Mouse (Mus musculus) T-helper 1 cell (primary cell): Measurements from ENCODE around the gene Acsl4.

Experiments
- in situ Hi-C: fragments of 300-600 bp; cut with MboI, MseI; formaldehyde crosslinking; loops from one replicate; pipeline ENCODE4 v1.15.1; 2025; ENCODE audit warnings: high pct_unique_total_duplicates

Acsl4 gene

DNA sequence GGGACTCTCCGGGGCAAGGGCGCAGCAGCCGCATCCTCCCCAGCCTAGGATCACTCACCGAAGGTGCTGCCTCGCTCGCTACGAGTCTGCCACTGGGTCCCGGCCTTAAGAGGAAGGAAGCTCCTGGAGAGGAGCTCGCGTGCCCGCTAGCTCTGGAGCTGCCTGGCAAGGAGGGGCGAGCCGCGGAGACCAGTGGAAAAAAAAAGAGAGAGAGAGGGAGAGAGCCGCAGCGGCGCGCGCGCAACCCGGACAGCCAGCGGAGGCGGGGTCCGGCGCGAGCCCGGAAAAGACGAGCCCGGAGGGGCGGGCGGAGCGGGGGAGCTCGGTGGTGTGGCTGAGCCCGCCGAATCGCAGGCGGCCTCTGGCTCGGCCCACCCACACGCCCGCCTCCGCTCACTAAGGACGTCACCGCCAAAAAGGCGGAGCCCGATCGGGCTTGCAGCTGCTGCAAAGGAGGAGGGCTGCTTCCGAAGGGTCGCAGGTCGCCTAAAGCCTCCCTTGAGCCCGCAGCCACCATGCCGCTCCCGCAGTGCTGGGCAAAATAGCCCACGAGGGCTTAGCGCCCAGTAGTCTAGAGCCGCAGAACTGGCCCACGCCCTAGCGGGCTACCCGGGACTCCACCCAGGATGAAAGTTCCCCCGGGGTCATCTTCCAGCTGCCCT is at the start of gene Acsl4:
Acsl4 (minus strand) TSS at position 289 of the 662 bp plus-strand sequence.
- in situ Hi-C loops = no loop called here

DNA sequence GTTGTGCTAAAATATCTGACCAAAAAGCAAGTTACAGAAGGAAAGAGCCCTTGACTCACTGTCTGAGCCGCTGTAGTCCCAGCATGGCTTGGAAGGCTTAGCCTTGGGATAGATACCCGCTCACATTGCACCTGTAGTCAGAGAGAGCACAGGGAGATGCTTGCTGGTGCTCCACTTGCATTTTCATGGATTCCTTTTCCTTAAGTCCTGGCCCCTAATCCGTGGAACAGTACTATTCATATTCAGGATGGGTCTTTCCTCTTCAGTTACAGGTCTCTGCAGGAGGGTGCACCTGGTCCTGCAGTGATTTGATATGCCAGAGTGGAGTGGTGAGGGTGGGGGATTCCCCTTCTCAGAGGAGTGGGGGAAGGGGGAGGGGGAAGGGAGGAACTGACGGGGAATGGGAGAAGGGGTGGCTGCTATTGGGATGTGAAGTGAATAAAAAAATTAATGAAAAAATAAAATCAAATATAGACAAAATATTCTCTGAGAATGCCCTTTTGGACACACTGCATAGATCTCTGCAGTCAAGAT is 47.7 kb upstream of the Acsl4 start:
- in situ Hi-C loops = no loop called here

DNA sequence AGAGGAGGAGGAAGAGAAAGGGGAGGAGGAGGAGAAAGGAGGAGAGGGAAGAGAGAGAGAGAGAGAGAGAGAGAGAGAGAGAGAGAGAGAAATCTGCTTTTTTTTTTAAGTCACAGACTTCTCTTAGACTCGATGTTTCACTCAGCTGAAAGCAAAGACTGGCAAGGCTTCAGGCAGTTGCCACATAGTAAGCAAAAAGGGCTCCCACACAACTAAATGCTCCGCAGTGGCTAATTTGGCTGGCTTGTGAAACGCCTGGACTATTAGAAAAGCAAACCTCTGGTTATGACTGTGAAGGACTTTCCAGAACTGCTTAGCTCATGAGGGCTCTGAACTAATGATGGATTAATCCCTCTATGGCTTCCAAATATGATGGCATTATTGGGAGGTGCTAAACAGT is 42.5 kb upstream of the Acsl4 start:
- in situ Hi-C loops = no loop called here

DNA sequence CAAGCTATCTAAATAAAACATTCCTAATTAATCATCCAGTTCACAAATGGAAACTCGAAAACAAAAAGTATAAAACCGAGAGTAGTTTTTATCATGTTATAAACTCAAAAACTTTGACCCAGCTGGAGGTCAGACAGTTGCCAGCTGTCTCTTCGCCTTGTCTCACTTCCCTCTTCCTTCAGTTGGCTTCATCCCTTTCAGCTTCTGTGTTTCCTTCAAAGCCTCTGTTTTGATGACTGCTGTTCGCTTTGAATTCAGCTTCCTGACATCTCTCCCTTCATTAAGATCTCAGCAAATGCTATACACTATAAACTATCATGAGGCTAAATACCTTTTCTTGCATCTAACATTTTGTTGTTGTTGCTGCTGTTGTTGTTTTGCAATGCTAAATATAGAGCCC is 36.8 kb upstream of the Acsl4 start:
- in situ Hi-C loops = no loop called here

DNA sequence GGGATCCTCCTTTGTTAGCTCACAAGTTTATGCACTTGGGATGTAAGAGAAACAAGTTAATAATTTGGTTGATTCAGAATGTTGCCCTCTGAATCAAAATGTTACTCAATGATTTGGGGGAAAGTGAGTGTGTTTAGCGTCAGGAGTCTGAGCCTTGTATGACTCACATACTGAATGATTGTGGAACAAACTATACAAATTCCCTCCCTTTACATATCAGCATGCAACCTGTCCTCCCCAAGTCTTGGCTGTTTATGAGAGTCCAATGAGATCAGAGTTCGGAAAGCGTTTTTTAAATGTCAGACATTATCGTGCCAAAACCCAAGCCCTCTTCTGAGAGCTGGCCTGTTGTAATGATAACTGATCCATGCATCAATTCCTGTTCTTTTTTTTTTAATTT is 36.3 kb upstream of the Acsl4 start:
- in situ Hi-C loops = no loop called here

DNA sequence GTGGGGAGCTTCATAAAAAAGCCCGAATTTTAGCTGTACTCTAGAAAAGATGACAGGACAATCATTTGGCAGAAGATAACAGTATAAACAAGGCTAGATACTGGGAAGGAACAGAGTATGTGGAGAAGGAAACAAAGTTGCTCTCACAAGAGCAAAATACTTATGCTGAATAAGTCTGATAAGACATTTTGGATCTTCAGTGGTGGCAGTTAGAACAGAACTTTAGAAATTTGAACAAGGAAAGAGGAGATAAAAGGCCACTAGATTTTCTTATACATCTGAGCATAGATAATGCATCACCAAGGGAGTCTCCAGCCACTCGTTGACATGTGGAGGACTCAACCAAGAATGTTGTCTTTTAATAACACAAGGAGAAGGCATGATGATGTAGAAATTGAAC is 23.5 kb upstream of the Acsl4 start:
- in situ Hi-C loops = no loop called here

DNA sequence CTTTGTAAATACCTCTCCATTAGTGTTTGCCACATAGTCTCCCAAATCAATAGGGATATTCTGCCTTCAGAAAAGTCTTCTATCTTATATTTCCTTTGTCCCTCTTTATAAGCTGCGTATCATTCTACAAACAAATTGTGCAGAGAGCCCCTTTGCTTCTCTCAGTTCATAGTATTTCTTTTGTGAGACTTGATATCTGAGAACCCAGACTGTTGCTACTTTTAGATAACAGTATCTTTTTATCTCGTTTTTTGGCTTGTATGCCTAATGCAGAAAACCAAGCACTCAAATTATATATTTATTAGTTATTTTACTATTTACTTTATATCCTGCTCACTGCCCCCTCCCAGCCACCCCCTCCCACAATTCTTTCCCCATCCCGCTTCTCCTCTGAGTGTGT is 19.7 kb upstream of the Acsl4 start:
- in situ Hi-C loops = no loop called here

DNA sequence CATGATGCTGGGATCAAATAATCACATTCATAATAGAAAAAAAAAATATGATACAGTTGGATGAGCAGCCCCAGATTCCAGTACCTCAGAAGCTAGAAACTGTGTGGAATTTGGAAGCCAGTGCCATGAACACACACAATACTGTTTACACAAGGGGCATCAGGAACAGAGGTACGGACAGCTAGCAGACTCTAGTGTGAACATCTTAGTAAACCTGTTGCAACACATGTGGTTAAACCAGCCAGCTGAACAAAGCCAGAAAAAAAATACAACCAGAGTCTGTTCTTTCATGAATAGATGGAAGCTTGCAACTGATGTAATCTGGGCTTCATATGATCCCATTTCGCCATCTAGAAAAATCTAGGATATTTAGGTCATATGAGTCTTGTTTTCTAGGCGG is 19.0 kb upstream of the Acsl4 start:
- in situ Hi-C loops = no loop called here

DNA sequence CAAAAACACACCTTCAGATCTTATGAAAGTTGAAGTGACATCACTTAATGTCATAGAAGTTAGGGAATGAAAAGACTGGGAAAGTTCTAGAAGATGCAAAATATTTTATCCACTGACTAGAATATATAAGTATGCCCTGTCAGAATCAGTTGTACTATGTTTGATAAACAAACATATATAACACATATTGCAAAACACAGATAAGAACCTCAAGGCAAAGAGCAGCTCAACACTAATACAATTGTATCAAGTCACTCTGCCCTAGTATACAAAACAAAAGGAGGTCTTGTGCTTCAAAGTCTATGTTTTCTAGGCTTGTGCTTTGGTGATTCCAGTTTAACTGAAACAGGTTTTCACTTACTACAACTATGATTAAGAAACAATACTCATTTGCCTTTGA is 12.8 kb upstream of the Acsl4 start:
- in situ Hi-C loops = no loop called here

DNA sequence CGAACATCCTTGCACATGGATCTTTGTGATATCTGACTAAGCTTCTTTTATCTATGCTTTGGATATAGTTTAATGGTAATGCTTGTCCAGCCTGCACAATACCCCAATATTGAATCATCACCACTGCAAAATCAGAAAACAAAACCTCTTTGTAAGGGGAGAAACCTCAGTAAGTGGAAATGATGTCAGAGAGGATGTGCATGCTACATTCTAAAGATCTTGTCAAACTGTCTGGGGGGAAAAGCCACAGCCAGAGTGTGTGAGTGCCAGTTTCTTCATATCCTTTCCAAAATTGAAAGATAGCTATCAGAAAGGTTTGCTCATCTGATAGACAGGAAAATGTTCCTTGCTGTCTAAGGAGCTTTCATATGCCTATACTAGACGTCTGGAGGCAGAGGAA is 8.3 kb upstream of the Acsl4 start:
- in situ Hi-C loops = no loop called here

DNA sequence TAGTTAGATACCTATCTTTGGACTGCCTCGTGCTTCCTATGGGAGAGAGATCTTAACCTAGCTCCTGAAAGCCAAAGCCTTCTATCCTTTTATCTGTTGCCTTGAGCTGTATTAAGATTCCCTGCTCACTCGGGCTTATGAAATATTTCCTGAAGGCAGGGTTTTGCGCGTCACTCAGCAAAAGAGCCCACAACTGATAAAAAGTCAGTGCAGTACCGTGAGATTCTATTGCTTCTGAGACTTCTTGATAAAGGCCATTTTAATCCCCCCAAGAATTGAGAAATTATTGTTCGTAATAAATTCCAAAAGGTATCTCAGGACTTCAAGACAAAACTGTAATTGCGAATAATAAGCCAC is 552 bp upstream of the Acsl4 start:
- in situ Hi-C loops = no loop called here

DNA sequence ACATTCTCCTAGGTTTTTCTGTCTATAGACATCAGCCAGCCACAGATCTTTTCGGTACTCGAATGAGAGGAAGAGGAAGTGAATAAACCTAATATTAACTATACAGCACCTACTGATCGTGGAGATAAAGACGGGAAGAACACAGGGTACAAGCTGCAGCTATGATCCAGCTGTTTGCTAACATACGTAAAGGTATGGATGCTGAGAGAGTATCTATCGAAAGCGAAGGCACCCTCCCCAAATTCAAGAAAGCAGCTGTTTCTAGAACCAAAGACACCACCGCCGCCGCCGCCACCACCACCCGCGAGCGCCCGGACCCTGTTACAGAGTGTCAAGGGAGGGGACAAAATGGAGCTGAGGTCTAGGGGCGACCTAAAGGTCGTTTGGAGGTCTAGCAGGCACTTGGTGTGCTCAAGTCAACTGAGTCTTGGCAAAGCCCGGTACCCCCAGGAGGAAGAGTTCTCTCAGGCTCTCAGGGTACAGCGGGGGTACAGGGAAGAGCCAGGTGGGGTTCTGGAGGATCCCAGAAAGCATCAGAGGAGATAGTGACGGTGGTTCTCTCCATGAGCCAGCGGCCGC is 665 bp downstream of the Acsl4 start:
- in situ Hi-C loops = loop anchor here (5.0 kb wide), 1 partner anchor 143 kb away; no protein-coding TSS in a partner anchor

DNA sequence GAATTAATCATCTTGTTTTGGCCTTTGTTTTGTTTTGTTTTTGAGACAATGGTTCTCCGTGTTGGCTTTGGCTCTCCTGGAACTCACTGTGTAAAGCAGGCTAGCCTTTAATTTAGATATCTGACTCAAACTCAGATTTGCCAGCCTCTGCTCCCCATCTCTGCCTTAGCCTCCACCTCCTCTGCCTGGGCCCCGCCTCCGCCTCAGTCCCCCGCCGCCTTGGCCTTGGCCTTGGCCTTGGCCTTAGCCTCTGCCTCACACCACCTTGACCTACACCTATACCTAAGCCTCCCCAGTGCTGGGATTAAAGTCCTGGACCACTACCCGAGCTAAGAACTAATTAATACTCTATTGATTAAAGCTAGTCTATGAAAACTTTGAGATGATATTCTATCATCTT is 2.2 kb downstream of the Acsl4 start:
- in situ Hi-C loops = loop anchor here (5.0 kb wide), 1 partner anchor 144 kb away; no protein-coding TSS in a partner anchor

DNA sequence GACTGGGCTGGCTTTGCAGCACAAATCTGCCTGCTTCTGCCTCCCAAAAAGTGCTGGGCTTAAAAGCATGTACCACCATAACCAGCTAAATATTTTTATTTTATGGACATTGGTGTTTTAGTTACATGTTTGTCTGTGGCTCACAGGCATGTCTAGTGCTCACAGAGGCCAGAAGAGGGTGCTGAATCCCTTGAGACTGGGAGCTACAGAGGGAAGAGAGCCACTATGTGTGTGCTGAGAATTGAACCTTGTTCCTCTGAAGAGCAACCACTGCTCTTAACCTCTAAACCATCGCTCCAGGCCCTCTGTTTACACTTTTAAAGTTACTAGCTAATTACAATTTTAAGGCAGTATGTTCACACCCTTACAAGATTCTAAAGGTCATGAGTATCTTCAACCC is 2.7 kb downstream of the Acsl4 start:
- in situ Hi-C loops = loop anchor here (5.0 kb wide), 1 partner anchor 145 kb away; no protein-coding TSS in a partner anchor

DNA sequence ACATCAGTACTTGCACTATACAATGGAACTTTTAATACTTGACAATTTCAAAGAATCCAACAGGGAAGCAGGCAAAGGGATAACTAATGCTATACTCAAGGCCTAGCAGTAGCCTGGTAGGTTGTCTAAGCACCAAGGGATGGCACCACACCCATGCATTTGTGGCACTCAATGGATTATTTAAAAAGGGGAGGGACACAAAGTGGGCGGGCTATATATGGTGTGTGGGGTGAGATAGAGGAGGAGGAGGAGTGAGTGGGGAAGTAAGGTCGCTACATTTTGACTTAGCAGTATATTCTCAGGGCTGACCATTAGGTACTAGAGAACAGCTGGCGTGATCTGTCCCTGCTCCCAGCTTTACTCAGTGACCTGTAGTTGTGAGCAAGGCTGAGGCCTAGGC is 5.4 kb downstream of the Acsl4 start:
- in situ Hi-C loops = loop anchor here (5.0 kb wide), 1 partner anchor 147 kb away; no protein-coding TSS in a partner anchor

DNA sequence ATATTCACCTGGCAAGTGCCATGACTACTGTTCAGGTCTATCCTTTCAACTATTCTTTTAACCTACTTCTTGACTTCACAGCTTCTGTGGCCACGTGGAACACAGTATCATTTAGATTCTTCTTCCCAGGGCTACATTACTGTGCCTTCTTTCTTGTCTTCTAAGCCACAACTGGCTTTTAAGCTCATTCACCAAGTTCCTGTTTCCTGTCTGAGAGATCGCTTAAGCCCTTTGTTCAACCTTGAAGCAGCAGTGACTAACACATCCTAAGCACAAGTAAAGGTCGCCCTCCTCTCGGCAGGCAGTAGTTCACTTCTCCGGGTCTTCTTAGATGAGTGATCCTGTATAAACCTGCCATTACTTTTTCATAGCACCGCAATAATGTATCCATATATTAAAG is 10.4 kb downstream of the Acsl4 start:
- in situ Hi-C loops = no loop called here

DNA sequence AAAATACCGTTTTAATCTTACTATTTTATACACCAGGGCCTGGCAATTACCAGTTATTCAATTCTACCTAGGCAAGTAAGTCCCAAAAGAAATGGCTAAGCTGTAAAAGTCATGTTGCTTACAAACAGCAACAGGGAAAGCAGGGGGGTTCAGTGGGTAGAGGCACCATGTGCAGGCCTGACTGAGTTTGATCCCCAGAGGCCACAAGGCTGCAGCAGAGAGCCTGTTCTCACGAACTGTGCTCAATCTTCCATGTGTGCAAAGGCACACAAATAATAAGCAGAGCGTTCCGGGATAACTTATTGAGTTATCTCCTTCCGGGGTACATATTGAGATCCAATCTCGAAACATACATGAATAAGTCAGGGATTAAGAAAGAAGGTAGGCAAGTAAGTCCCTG is 12.3 kb downstream of the Acsl4 start:
- in situ Hi-C loops = no loop called here

DNA sequence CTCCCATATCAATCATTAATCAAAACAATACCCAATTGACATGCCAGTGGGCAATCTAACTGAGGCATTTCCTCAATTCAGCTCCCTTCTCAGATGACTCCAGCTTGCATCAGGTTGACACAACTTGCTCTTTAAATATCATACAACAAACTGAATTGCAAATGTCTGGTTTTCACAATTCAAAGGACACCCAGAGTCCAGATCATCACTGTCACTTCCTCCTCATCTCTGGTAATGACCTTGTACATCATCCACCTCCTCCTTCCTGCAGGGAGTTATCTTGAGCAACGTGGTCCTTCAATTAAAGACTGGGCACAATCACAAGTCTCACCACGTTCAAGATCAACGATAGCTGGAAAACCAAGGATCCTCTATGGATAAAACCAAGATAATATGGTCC is 13.0 kb downstream of the Acsl4 start:
- in situ Hi-C loops = no loop called here

DNA sequence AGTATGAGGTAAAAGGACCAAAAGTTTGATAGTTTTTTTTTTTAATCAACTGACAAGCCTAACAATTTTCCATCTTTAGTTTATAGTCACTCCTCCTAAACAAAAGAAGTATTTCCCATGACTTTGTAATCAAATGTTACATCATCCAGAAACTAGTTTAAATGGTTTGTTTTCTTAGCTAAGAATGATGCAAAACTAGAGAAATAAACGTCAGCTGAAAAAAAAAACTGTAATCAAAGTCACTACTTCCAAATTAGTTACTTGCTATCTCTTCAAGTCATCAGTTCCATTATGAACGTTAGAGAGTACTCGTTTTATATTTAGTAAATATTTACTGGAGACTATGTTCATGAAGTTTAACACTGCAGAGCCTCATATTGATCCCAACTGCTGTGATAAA is 13.6 kb downstream of the Acsl4 start:
- in situ Hi-C loops = no loop called here

DNA sequence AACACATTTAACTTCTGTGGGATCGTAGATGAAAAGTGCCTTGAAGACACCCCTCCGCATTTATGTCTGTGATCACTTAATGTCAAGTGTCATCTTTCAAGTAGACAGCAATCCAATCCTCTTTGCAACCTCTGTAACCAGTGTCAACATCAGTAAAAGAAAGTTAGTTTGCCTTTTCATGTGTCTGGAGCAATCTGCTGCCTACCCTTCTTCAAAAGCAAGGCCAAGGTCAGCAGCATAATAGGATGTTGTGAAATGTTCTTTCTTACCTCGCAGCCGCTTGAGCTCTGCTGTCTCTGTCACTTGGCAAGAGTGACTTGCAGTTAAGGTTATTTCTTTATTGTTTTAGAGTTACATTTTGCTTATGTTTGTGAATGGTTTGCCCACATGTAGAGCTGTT is 14.8 kb downstream of the Acsl4 start:
- in situ Hi-C loops = no loop called here

DNA sequence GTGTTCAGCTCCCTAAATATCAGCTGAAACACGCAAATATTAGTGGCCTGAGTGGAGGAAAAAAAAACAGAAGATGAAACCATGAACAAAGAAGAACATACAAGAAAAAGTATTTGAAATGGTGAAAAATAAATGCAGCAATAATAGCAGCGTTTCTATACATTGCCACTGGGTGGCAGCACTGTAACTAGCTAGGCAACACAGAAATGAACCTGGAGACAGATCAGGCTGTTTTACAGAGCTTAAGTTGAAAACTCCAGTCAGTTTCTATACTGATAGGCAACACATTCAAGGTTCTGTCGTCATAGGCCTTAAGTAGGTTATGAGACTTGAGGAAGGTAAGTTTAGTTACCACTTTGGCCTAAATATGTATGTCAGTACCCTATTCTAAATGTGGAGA is 17.9 kb downstream of the Acsl4 start:
- in situ Hi-C loops = no loop called here

DNA sequence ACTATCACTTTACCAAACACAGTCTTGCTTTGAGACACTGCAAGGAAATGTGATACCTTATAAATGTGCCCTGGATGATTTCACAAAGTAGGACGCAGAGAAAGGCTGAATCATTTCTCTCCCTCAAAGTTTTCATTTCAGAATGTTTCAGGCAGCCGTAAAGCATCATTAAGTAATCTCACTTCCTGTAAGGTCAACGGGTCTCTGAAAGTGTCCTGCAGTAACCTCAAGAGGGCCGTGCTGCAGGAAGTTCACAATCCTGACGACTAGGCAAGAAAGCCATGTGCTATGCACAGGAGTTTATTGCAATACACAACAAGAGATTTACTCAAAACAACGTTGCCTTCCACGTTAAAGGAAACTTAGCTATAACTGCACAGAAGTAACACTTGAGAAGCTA is 20.4 kb downstream of the Acsl4 start:
- in situ Hi-C loops = no loop called here

DNA sequence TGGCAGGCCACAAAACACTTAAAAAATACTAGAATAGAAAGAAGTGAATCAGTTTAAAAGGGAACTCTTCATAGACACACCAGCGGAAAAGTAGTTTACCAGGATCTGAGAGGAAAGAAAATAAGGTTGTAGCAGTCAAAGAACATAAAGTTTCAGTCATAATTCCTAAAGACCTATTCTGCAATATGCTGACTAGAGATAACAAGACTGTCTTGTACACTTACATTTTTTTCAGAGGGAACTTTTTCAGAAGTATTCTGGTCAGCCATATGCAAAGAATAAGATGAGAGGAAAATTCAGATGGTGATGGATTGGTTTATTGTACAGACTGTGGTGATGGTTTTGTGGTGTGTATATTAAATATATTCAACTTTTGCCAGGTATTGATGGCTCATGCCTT is 26.5 kb downstream of the Acsl4 start:
- in situ Hi-C loops = no loop called here

DNA sequence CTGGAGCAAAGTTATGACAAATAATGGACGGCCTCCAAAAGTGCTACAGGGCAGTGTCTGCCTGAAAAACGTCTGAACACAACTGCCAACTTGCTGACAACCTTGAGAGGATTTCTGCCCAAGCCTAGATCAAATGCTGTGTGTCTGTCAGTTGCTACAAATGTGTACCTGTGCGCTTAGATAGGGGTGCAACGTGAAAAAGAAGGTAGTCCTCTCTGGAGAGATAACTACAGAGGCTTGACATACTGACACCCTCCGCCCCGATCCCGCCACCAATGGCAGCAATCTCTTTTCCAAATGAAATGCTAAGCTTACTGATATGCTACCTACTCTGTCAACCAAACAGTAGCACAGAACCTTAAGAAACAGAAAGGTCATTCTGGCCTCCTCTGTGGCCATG is 31.3 kb downstream of the Acsl4 start:
- in situ Hi-C loops = no loop called here
